Mouse (Mus musculus) midbrain, postnatal 0 days (tissue): ENCODE data around the gene Mrnip. TPM values are rescaled to one million over a fixed set of nuclear protein-coding genes. Genes with fewer than 3 reads are reported as not detected.
"Not testable (repeated sequence)": the region's sequence is repeated elsewhere in the genome, so short reads cannot be mapped to it uniquely, and the experiment has no call there.

Experiments used
- ATAC-seq: fragments of 200-750 bp; cut with Nextera tagmentation; 2 replicates; pipeline ENCODE4 v1.8.0; 2017; ENCODE audit warnings: moderate number of reproducible peaks, mild to moderate bottlenecking, moderate TSS enrichment, moderate library complexity; ENCODE audit not compliant: low FRiP score
- DNase-seq: peaks from one replicate; pipeline ENCODE4 v3.0.0-alpha.2; 2015; ENCODE audit warnings: low spot score
- H3K27ac ChIP-seq: fragments of 300-500 bp; sonication (generic); 2 replicates; pipeline ENCODE4 v1.5.1; 2014; ENCODE audit warnings: low read depth, mild to moderate bottlenecking, low read length, mixed read lengths
- H3K27me3 ChIP-seq: fragments of 300-500 bp; sonication (generic); 2 replicates; pipeline ENCODE4 v1.6.1; 2014; ENCODE audit warnings: low read length, control low read depth, mixed read lengths; ENCODE audit not compliant: insufficient read depth
- H3K36me3 ChIP-seq: fragments of 300-500 bp; sonication (generic); 2 replicates; pipeline ENCODE4 v1.6.1; 2014; ENCODE audit warnings: low read length, control low read depth, mixed read lengths; ENCODE audit not compliant: insufficient read depth
- H3K4me1 ChIP-seq: fragments of 300-500 bp; sonication (generic); 2 replicates; pipeline ENCODE4 v1.6.1; 2014; ENCODE audit warnings: mild to moderate bottlenecking, control low read depth, antibody characterized with exemption, low read length, mixed read lengths; ENCODE audit not compliant: insufficient read depth
- H3K4me2 ChIP-seq: fragments of 300-500 bp; sonication (generic); 2 replicates; pipeline ENCODE4 v1.6.1; 2014; ENCODE audit warnings: low read depth, mild to moderate bottlenecking, low read length, mixed read lengths; ENCODE audit not compliant: poor library complexity, severe bottlenecking
- H3K4me3 ChIP-seq: fragments of 300-500 bp; sonication (generic); 2 replicates; pipeline ENCODE4 v1.5.1; 2014; ENCODE audit warnings: low read depth, mild to moderate bottlenecking, low read length, moderate library complexity
- H3K9ac ChIP-seq: fragments of 300-500 bp; sonication (generic); replicated peaks from 2 replicates; pipeline ENCODE4 v1.6.1; 2014; ENCODE audit warnings: mild to moderate bottlenecking, low read length, moderate library complexity, mixed read lengths; ENCODE audit not compliant: poor library complexity, severe bottlenecking
- H3K9me3 ChIP-seq: fragments of 300-500 bp; sonication (generic); 2 replicates; pipeline ENCODE4 v1.6.1; 2016; ENCODE audit warnings: low read length, control low read depth
- CTCF ChIP-seq: IDR thresholded peaks from 2 replicates; pipeline ENCODE4 v1.5.1; 2016; ENCODE audit warnings: antibody characterized with exemption, mild to moderate bottlenecking
- WGBS: fragments of 180-500 bp; shearing (Covaris S2); extraction: QIAGEN DNeasy Blood & Tissue Kit; methylation state at CpG from one replicate; pipeline ENCODE4 v1.1.7; 2014; 5-methylcytosine and 5-hydroxymethylcytosine counted together
- polyA plus RNA-seq: library from polyadenylated mRNA; unstranded; fragments of >200 nt; fragmentation: Nextera tagmentation; extraction: Ambion mirVana; gene quantifications from 2 replicates; pipeline ENCODE4 v1.2.1, GENCODE M21; 2015
- total RNA-seq: library from RNA; depleted of rRNA; stranded (reverse); fragments of >200 nt; gene quantifications from 2 replicates; pipeline ENCODE4 v1.2.3, GENCODE M21; 2014; rRNA removed

Gene Mrnip
- total RNA-seq (37.1 and 41.3 TPM in 2 replicates), polyA plus RNA-seq (37.9 and 40.7 TPM in 2 replicates)

- peak within 1 kb of the TSS; percentile 67 for H3K4me2 ChIP-seq
- H3K36me3 ChIP-seq: peaks cover 39% of the 10 kb centered on the region
- 5% methylated on average over 19 of the region's 19 CpGs for WGBS
Measured at GRCm38 (mm10) chr11:50174111-50174729, at the start of gene Mrnip. Gene Mrnip (plus strand): TSS chr11:50174444.

GRCm38 (mm10) chr11:50127781-50128180 is 46.5 kb upstream of the Mrnip start:
- DNase-seq: no peak
- Histone ChIP-seq H3K9ac (no peak overlapping the region), H3K9me3 (no peaks in the 10 kb centered on the region), H3K36me3 (0 out of 2 replicates have a peak, but pooled peaks cover 3% of the 10 kb centered on the region), H3K27me3 (no peaks in the 10 kb centered on the region), H3K4me1 (0 out of 2 replicates have a peak, but pooled peaks cover 5% of the 10 kb centered on the region), H3K4me3 (no peak overlapping the region), H3K4me2 (peak overlapping the region; percentile 30; the same call in 1 of the 2 replicates), H3K27ac (no peak overlapping the region)
- no peak for ATAC-seq
- 4% methylated on average over 10 of the region's 10 CpGs for WGBS
- no peak for TF ChIP-seq CTCF

More at GRCm38 (mm10) chr11:50174111-50174729, at the start of gene Mrnip:
- H3K4me3 ChIP-seq: peak within 1 kb of the TSS; percentile 62
- H3K9me3 ChIP-seq, DNase-seq, H3K4me1 ChIP-seq, H3K27me3 ChIP-seq: not testable (repeated sequence)
- peak within 1 kb of the TSS; percentile 93 for H3K27ac ChIP-seq
- peak; percentile 38 for ATAC-seq
- peak within 1 kb of the TSS; percentile 75 for H3K9ac ChIP-seq

- H3K9ac ChIP-seq: peak within 1 kb of the TSS; percentile 98
- H3K4me1 ChIP-seq: 0 out of 2 replicates have a peak, but pooled peaks cover 5% of the 10 kb centered on the region
- no peaks in the 10 kb centered on the region for H3K9me3 ChIP-seq
- ATAC-seq (peak; percentile 92), DNase-seq (peak; percentile 93)
- peak within 1 kb of the TSS; percentile 79 for H3K4me3 ChIP-seq
- TF ChIP-seq CTCF: peak; percentile 77
- 1% methylated on average over 42 of the region's 77 CpGs for WGBS
- H3K27me3 ChIP-seq: no peaks in the 10 kb centered on the region
- peak within 1 kb of the TSS; percentile 94 for H3K27ac ChIP-seq
- H3K36me3 ChIP-seq: 0 out of 2 replicates have a peak, but pooled peaks cover 5% of the 10 kb centered on the region
- H3K4me2 ChIP-seq: peak within 1 kb of the TSS; percentile 95
Measured at GRCm38 (mm10) chr11:50130811-50131766, 43.2 kb upstream of the Mrnip start, which contains the start of gene Tbc1d9b. Gene Tbc1d9b (plus strand): TSS chr11:50131396.

- H3K4me2 ChIP-seq: peak overlapping the region; percentile 95
- H3K9me3 ChIP-seq: no peaks in the 10 kb centered on the region
- peak overlapping the region; percentile 79 for H3K4me3 ChIP-seq
- H3K27ac ChIP-seq: peak overlapping the region; percentile 94
- peak overlapping the region; percentile 98 for H3K9ac ChIP-seq
- H3K4me1 ChIP-seq: 0 out of 2 replicates have a peak, but pooled peaks cover 5% of the 10 kb centered on the region
- TF ChIP-seq CTCF: 0 out of 2 replicates have a peak, but pooled peaks have one; percentile 7
- no peak for DNase-seq
- no peaks in the 10 kb centered on the region for H3K27me3 ChIP-seq
- no peak for ATAC-seq
- peaks cover 10% of the 10 kb centered on the region for H3K36me3 ChIP-seq
- WGBS: 5% methylated on average over 10 of the region's 10 CpGs
Measured at GRCm38 (mm10) chr11:50131801-50132201, 42.4 kb upstream of the Mrnip start.

GRCm38 (mm10) chr11:50132265-50132664 is 42.0 kb upstream of the Mrnip start:
- Histone ChIP-seq H3K9me3 (no peaks in the 10 kb centered on the region), H3K27ac (peak overlapping the region; percentile 94; the same call in 1 of the 2 replicates), H3K4me2 (peak overlapping the region; percentile 95), H3K4me3 (peak overlapping the region; percentile 79), H3K36me3 (peaks cover 10% of the 10 kb centered on the region), H3K4me1 (0 out of 2 replicates have a peak, but pooled peaks cover 5% of the 10 kb centered on the region), H3K9ac (0 out of 2 replicates have a peak overlapping the region, but pooled peaks have one; percentile 20), H3K27me3 (no peaks in the 10 kb centered on the region)
- WGBS: 79% methylated on average over 6 of the region's 6 CpGs
- DNase-seq (no peak), ATAC-seq (no peak)
- no peak for TF ChIP-seq CTCF
